In genomic region chr6:91183041-91183440, GRCm38 (mm10) we compare ENCODE assay signal across 22 mouse cellular contexts. TPM values are rescaled to one million over a fixed set of nuclear protein-coding genes. Genes with fewer than 3 reads are reported as not detected.
DNase-seq lines count a peak whose midpoint lies in the region; TF ChIP-seq lines count a peak whose summit lies in the region.
"Had no signal": no experiment of that assay in that cellular context is flagged by ENCODE, and none has a peak within 500 bp of the region (broad histone marks: within the 10 kb centered on the region; RNA-seq: fewer than 3 reads in every experiment).

No protein-coding gene starts in this region.

- H3K4me1 ChIP-seq in heart, adult 2 months (ENCODE audit: control insufficient read depth, insufficient read depth, low read length), result peaks cover 38% of the 10 kb centered on the region
- H3K4me1 ChIP-seq: forebrain, embryonic 12.5 days had no signal

- no peak for TF ChIP-seq CTCF in heart, adult 2 months (IDR thresholded peaks at IDR 0.05)

- TF ChIP-seq EP300 in heart, adult 2 months (IDR thresholded peaks at IDR 0.05; ENCODE audit: insufficient read depth, low read depth, low read length), result no peak

- DNase-seq in heart, adult 11 months, result peak; percentile 92
- no peak for DNase-seq in heart, postnatal 4 days
- DNase-seq in heart, adult 2 months, result no peak
- DNase-seq in heart, postnatal 25 days (ENCODE audit: low spot score), result no peak
- DNase-seq in lung, postnatal 10 days, result peak; percentile 23
- no peak for DNase-seq in lung, postnatal 14 days
- DNase-seq: adrenal gland, adult 2 months; adrenal gland, postnatal 10 days; adrenal gland, postnatal 25 days; cerebellum, adult 11 months; cerebellum, adult 18-20 months; cerebellum, adult 8-10 months; cerebellum, adult 9-11 months; cerebellum, postnatal 14 days; cerebellum, postnatal 36 days; embryo, embryonic 11 days had no signal

- TF ChIP-seq POLR2A in heart, adult 2 months (IDR thresholded peaks at IDR 0.05; ENCODE audit: insufficient read depth, low read depth, low read length), result no peak

- peak overlapping the region; percentile 73 for H3K27ac ChIP-seq in heart, adult 2 months
- H3K27ac ChIP-seq: embryonic facial prominence, embryonic 13.5 days; embryonic facial prominence, embryonic 15.5 days; forebrain, embryonic 10.5 days; forebrain, embryonic 12.5 days had no signal

- H3K36me3 ChIP-seq in heart, adult 2 months (ENCODE audit: control insufficient read depth, insufficient read depth, low read length), result no peaks in the 10 kb centered on the region
- H3K36me3 ChIP-seq: embryonic facial prominence, embryonic 13.5 days; embryonic facial prominence, embryonic 15.5 days; forebrain, embryonic 10.5 days; forebrain, embryonic 12.5 days had no signal

- H3K79me2 ChIP-seq in heart, adult 2 months (replicated peaks; ENCODE audit: control insufficient read depth, insufficient read depth, low read length), result no peaks in the 10 kb centered on the region

- no peak overlapping the region for H3K4me3 ChIP-seq in heart, adult 2 months
- H3K4me3 ChIP-seq: embryonic facial prominence, embryonic 13.5 days; embryonic facial prominence, embryonic 15.5 days; erythroblast, embryonic 14.5 days; forebrain, embryonic 10.5 days; forebrain, embryonic 12.5 days had no signal

- 29% methylated on average over 1 of the region's 1 CpGs for WGBS in heart, adult 2 months

- no peak overlapping the region for H3K9ac ChIP-seq in heart, adult 2 months (ENCODE audit: low read depth, low read length)
- H3K9ac ChIP-seq: embryonic facial prominence, embryonic 13.5 days; embryonic facial prominence, embryonic 15.5 days; forebrain, embryonic 12.5 days had no signal

- intact Hi-C loops in heart, adult 2 months (cut with DNase I), result no loop called here
- intact Hi-C loops in heart, postnatal 25 days (cut with DNase I), result loop anchor here (5.0 kb wide), 1 partner anchor 34 kb away; no protein-coding TSS in a partner anchor

- no peaks in the 10 kb centered on the region for H3K27me3 ChIP-seq in heart, adult 2 months (ENCODE audit: control insufficient read depth, insufficient read depth, low read length)
- H3K27me3 ChIP-seq: embryonic facial prominence, embryonic 13.5 days; embryonic facial prominence, embryonic 15.5 days; forebrain, embryonic 12.5 days had no signal

RNA-seq across cellular contexts. Expression of gene Hdac11, which starts 26.6 kb away (rescaled TPM):
- total RNA-seq in heart, postnatal 4 days (2021), result 10 to 100 TPM; 11.4 to 12.5 TPM
- 10 to 100 TPM; 17.4 to 18.4 TPM for total RNA-seq in heart, adult 2 months (2021)
- polyA plus RNA-seq in heart, adult 2 months (2012; rRNA removed), result 22.7 and 28.4 TPM in 2 replicates
- 10 to 100 TPM; 13.0 to 15.1 TPM for total RNA-seq in heart, postnatal 25 days (2021)

RNA-seq across cellular contexts. Expression of gene Fbln2, which starts 29.2 kb away (rescaled TPM):
- total RNA-seq in heart, postnatal 4 days (2021), result 100 to 1,000 TPM; 172 to 182 TPM
- total RNA-seq in heart, adult 2 months (2021), result 10 to 100 TPM; 55.8 to 56.9 TPM
- polyA plus RNA-seq in heart, adult 2 months (2012; rRNA removed), result 117 and 153 TPM in 2 replicates
- 10 to 100 TPM; 71.8 to 76.3 TPM for total RNA-seq in heart, postnatal 25 days (2021)
- total RNA-seq: common myeloid progenitor, adult 5-6 weeks had no signal

Comparison
In these comparisons a context has a peak if more than half of its experiments do, and no peak if none do; other contexts are left out.
1. DNase-seq: peak in heart, adult 11 months (single experiment) and lung, postnatal 10 days (single experiment); none in heart, postnatal 4 days (single experiment), heart, adult 2 months (0 of 2), heart, postnatal 25 days (single experiment) and lung, postnatal 14 days (single experiment).